Comparison of ENCODE assay signal across 19 mouse cellular contexts in the genomic region with DNA sequence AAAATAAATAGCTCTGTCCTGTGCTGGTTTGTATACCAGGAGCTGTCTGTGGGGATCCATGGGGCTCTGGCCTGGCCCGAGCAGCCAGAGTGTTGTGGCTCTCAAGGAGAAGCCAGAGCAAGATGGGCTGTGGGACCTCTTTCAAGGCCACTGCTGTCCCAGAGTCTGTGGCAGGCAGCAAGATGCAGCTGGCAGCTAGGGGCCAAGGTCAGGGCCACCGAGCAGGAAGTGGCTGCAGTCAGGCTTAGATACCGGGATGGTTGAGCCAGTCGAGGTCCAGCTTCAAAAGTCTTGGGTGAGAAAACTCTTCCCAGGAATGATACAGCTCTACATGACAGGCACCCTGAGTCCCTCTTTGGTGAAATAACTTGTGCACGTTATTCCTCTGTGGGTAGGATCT. TPM values are rescaled to one million over a fixed set of nuclear protein-coding genes. Genes with fewer than 3 reads are reported as not detected.
DNase-seq lines count a peak whose midpoint lies in the region; ATAC-seq lines count a peak whose summit lies in the region.
"Had no signal": no experiment of that assay in that cellular context is flagged by ENCODE, and none has a peak within 500 bp of the region (broad histone marks: within the 10 kb centered on the region; RNA-seq: fewer than 3 reads in every experiment).

No protein-coding gene starts in this region.

- intact Hi-C loops in left cerebral cortex, postnatal 4 days (cut with DNase I): no loop called here

- no peak for ATAC-seq in erythroblast, adult 5-6 weeks (replicated peaks; ENCODE audit: low FRiP score, poor library complexity, severe bottlenecking)
- ATAC-seq: forebrain, embryonic 14.5 days; hindbrain, embryonic 16.5 days; midbrain, embryonic 16.5 days; Patski had no signal

- peak; percentile 77 to 79 for DNase-seq in adrenal gland, adult (ENCODE audit: inconsistent age in 2 of 2, low spot score in 1 of 2)
- no peak for DNase-seq in adrenal gland, adult 18-20 months (ENCODE audit: low spot score in 2 of 2)
- peak; percentile 47 for DNase-seq in ovary, postnatal 36 days (ENCODE audit: low spot score)
- DNase-seq in ovary, postnatal 14 days (ENCODE audit: low spot score): no peak
- peak; percentile 43 for DNase-seq in adrenal gland, postnatal 25 days
- no peak for DNase-seq in left cerebral cortex, postnatal 4 days
- DNase-seq: cerebellum, adult 2 months; cerebellum, postnatal 25 days; gastrocnemius, postnatal 14 days; heart, postnatal 14 days; kidney, adult 2 months; kidney, postnatal 10 days; retina, postnatal 1 day; right cerebral cortex, postnatal 14 days had no signal

RNA-seq across cellular contexts. Expression of a gene that starts 10.1 kb away (rescaled TPM):
- 100 to 1,000 TPM; 126 to 138 TPM for total RNA-seq in adrenal gland, adult 18-20 months (2021)
- 124 and 135 TPM in 2 replicates for total RNA-seq in adrenal gland, postnatal 25 days (2021)
- 2.9 and 5.6 TPM in 2 replicates for total RNA-seq in erythroblast, adult 5-6 weeks (2015; ENCODE audit: low replicate concordance)
- 3.1 and 4.2 TPM in 2 replicates for total RNA-seq in erythroblast, adult 5-6 weeks (2017; ENCODE audit: low replicate concordance)
- total RNA-seq in left cerebral cortex, postnatal 4 days (2021): 100 to 1,000 TPM; 407 to 423 TPM

RNA-seq across cellular contexts. Expression of a gene that starts 28.1 kb away (rescaled TPM):
- 10 to 100 TPM; 11.3 to 16.2 TPM for total RNA-seq in adrenal gland, adult 18-20 months (2021)
- 18.2 and 34.2 TPM in 2 replicates for total RNA-seq in adrenal gland, postnatal 25 days (2021)
- 0.84 TPM in 1 of 2 replicates, not detected in the other for total RNA-seq in erythroblast, adult 5-6 weeks (2015; ENCODE audit: low replicate concordance)
- 0.70 and 2.7 TPM in 2 replicates for total RNA-seq in erythroblast, adult 5-6 weeks (2017; ENCODE audit: low replicate concordance)
- total RNA-seq in left cerebral cortex, postnatal 4 days (2021): 1 to 10 TPM; 1.9 to 3.1 TPM

RNA-seq across cellular contexts. Expression of a gene that starts 41.8 kb away (rescaled TPM):
- 1 to 10 TPM; 4.6 to 7.3 TPM for total RNA-seq in adrenal gland, adult 18-20 months (2021)
- 16.9 and 17.8 TPM in 2 replicates for total RNA-seq in adrenal gland, postnatal 25 days (2021)
- 10.7 and 21.7 TPM in 2 replicates for total RNA-seq in erythroblast, adult 5-6 weeks (2015; ENCODE audit: low replicate concordance)
- 12.1 and 15.8 TPM in 2 replicates for total RNA-seq in erythroblast, adult 5-6 weeks (2017; ENCODE audit: low replicate concordance)
- 10 to 100 TPM; 20.2 to 26.4 TPM for total RNA-seq in left cerebral cortex, postnatal 4 days (2021)

RNA-seq across cellular contexts. Expression of a gene that starts 59.6 kb away (rescaled TPM):
- 1,000 to 10,000 TPM; 1,102 to 1,483 TPM for total RNA-seq in adrenal gland, adult 18-20 months (2021)
- total RNA-seq in adrenal gland, postnatal 25 days (2021): 1,140 and 1,281 TPM in 2 replicates
- total RNA-seq in erythroblast, adult 5-6 weeks (2015; ENCODE audit: low replicate concordance): 43.4 and 51.4 TPM in 2 replicates
- 11.4 and 17.4 TPM in 2 replicates for total RNA-seq in erythroblast, adult 5-6 weeks (2017; ENCODE audit: low replicate concordance)
- 100 to 1,000 TPM; 725 to 728 TPM for total RNA-seq in left cerebral cortex, postnatal 4 days (2021)

Comparison
In these comparisons a context has a peak if more than half of its experiments do, and no peak if none do; other contexts are left out.
1. DNase-seq: peak in adrenal gland, adult (2 of 2), ovary, postnatal 36 days (single experiment) and adrenal gland, postnatal 25 days (single experiment); none in adrenal gland, adult 18-20 months (0 of 2), ovary, postnatal 14 days (single experiment) and left cerebral cortex, postnatal 4 days (single experiment).
2. RNA of a gene that starts 10.1 kb away (total RNA-seq): 407 to 423 TPM in left cerebral cortex, postnatal 4 days, 126 to 138 TPM in adrenal gland, adult 18-20 months and 124 to 135 TPM in adrenal gland, postnatal 25 days; 2.9 to 5.6 TPM in erythroblast, adult 5-6 weeks; every median in the first group is over 10 times any median in the second.